Mouse (Mus musculus): ENCODE measurements at regions not wholly inside any gene's neighbourhood (a gene's known extent, or its start where the extent isn't known, plus 50 kb on each side); places are given as distances from the start of the nearest gene placed in this dataset.

DNA sequence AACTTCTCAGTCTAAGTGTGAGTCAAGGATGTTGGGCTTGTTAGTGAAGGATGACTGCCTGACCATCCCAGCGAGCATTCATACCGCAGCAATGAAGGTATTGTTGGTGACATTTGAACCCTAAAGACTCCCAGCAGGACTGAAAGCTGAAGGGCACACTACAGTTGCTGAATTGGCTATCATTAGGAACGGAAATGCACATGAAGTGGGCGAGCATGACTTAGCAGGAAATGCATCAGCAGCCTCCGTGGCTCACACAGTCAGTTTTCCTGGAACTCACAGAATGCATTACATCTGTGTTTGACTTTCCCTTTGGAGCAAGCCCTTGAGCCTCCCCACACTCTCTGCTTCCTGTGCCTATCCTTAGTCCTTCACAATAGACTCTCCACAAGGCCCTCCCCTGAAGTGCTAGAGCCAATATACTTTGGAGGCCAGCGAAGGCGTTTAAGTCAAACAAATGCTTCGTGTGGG lies 63.9 kb downstream of the Tmco5 start:
- Histone ChIP-seq H3K36me3 (ENCODE audit: control insufficient read depth, insufficient read depth, low read length) (no peaks in the 10 kb centered on the region), H3K4me3 (ENCODE audit: control insufficient read depth, low read depth, low read length) (no peak overlapping the region), H3K27me3 (ENCODE audit: control insufficient read depth, insufficient read depth, low read length) (no peaks in the 10 kb centered on the region), H3K27ac (ENCODE audit: control insufficient read depth, insufficient read depth, low read depth, low read length) (no peak overlapping the region), H3K4me1 (ENCODE audit: control insufficient read depth, insufficient read depth, low read length) (no peaks in the 10 kb centered on the region)
- no peak for TF ChIP-seq CTCF (IDR thresholded peaks at IDR 0.05; ENCODE audit: control insufficient read depth, insufficient read depth, insufficient replicate concordance, low read depth, low read length)
- TF ChIP-seq POLR2A (IDR thresholded peaks at IDR 0.05; ENCODE audit: control insufficient read depth, low read depth, low read length), result no peak

DNA sequence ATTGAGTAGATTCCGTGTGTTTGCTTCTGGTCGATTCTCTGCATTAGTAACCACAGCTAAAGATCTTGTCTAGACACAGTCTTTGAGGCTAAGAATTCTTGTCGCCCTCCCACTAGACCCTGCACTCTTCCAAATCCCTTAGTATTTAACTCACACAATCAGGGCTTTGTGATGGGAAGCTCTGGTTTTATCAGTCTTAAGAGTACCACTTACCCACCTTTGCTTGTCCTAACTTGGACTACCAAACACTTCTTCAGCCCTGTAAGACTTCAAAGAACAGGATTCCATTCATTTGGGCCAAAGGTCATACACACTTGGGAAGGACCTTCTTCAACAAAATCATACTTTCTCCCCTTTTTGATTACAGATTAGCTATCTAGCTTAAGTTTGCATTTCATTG lies 70.0 kb downstream of the Tmco5 start:
- Histone ChIP-seq H3K4me3 (ENCODE audit: control insufficient read depth, low read depth, low read length) (no peak overlapping the region), H3K36me3 (ENCODE audit: control insufficient read depth, insufficient read depth, low read length) (no peaks in the 10 kb centered on the region), H3K27me3 (ENCODE audit: control insufficient read depth, insufficient read depth, low read length) (no peaks in the 10 kb centered on the region), H3K27ac (ENCODE audit: control insufficient read depth, insufficient read depth, low read depth, low read length) (no peak overlapping the region), H3K4me1 (ENCODE audit: control insufficient read depth, insufficient read depth, low read length) (no peaks in the 10 kb centered on the region)
- TF ChIP-seq CTCF (IDR thresholded peaks at IDR 0.05; ENCODE audit: control insufficient read depth, insufficient read depth, insufficient replicate concordance, low read depth, low read length) (no peak), POLR2A (IDR thresholded peaks at IDR 0.05; ENCODE audit: control insufficient read depth, low read depth, low read length) (no peak)

DNA sequence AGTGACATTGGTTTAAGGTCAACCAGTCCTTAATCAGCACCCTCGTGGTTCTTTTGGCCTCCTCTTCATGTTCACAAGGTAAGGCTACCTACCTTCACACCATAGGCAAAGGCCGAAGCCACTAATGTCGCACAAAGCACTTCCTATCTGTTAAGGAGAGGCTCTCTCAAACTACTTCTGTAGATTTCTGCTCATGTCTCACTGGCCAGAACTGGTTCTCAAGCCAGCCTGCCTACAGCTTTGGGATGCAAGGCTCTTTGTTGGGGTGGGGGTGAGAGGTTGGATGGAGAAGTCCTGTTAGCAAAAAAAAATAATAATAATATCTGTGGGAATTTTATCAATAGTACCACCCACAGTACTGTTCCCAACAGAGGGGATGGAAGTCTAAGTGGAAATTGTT lies 71.2 kb downstream of the Tmco5 start:
- TF ChIP-seq POLR2A (IDR thresholded peaks at IDR 0.05; ENCODE audit: control insufficient read depth, low read depth, low read length), result no peak
- TF ChIP-seq CTCF (IDR thresholded peaks at IDR 0.05; ENCODE audit: control insufficient read depth, insufficient read depth, insufficient replicate concordance, low read depth, low read length), result no peak
- Histone ChIP-seq H3K27me3 (ENCODE audit: control insufficient read depth, insufficient read depth, low read length) (no peaks in the 10 kb centered on the region), H3K4me1 (ENCODE audit: control insufficient read depth, insufficient read depth, low read length) (no peaks in the 10 kb centered on the region), H3K4me3 (ENCODE audit: control insufficient read depth, low read depth, low read length) (no peak overlapping the region), H3K36me3 (ENCODE audit: control insufficient read depth, insufficient read depth, low read length) (no peaks in the 10 kb centered on the region), H3K27ac (ENCODE audit: control insufficient read depth, insufficient read depth, low read depth, low read length) (no peak overlapping the region)

DNA sequence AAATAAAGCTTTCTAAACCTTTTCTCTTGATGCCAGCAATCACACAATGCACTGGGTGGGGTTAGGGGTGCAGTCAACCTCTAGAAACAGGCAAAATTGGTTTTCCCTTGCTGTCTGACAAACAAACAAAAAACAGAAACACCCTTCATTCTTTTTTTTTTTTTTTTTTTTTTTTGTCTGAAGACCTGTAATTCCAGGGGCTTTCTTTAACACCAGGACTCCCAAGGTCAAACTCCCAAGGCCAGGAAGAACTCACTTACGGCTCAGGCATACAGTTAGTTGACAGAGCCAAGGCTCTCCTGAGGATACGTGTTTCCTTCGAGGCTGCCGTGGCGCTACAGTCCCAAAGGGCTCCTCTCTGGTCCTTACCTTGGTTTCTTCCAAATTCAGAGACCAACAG lies 71.7 kb downstream of the Tmco5 start:
- Histone ChIP-seq H3K27me3 (ENCODE audit: control insufficient read depth, insufficient read depth, low read length) (no peaks in the 10 kb centered on the region), H3K27ac (ENCODE audit: control insufficient read depth, insufficient read depth, low read depth, low read length) (no peak overlapping the region), H3K4me3 (ENCODE audit: control insufficient read depth, low read depth, low read length) (no peak overlapping the region), H3K4me1 (ENCODE audit: control insufficient read depth, insufficient read depth, low read length) (no peaks in the 10 kb centered on the region), H3K36me3 (ENCODE audit: control insufficient read depth, insufficient read depth, low read length) (no peaks in the 10 kb centered on the region)
- no peak for TF ChIP-seq CTCF (IDR thresholded peaks at IDR 0.05; ENCODE audit: control insufficient read depth, insufficient read depth, insufficient replicate concordance, low read depth, low read length)
- TF ChIP-seq POLR2A (IDR thresholded peaks at IDR 0.05; ENCODE audit: control insufficient read depth, low read depth, low read length), result no peak

DNA sequence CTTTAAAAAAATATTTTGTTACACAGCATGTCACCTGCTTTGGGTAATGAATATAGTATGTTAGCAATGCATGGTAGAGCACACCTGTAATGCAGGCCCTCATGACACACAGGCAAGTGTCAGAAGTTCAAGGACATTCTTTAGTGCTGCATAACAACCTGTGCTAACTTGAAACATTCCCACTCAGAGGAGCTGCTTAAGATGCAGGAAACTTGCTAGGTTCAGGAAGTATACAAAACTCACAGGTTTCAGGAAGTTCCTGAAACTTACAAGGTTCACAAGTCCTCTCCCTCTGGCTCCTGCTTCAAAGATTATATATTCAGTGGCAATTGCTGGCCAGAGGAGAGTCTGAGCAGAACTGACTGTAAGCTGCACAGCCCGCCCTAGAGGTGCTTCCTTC lies 73.0 kb downstream of the Tmco5 start:
- no peaks in the 10 kb centered on the region for H3K27me3 ChIP-seq (ENCODE audit: control insufficient read depth, insufficient read depth, low read length)
- no peak overlapping the region for H3K27ac ChIP-seq (ENCODE audit: control insufficient read depth, insufficient read depth, low read depth, low read length)
- no peaks in the 10 kb centered on the region for H3K4me1 ChIP-seq (ENCODE audit: control insufficient read depth, insufficient read depth, low read length)
- TF ChIP-seq POLR2A (IDR thresholded peaks at IDR 0.05; ENCODE audit: control insufficient read depth, low read depth, low read length) (no peak), CTCF (IDR thresholded peaks at IDR 0.05; ENCODE audit: control insufficient read depth, insufficient read depth, insufficient replicate concordance, low read depth, low read length) (no peak)
- H3K36me3 ChIP-seq (ENCODE audit: control insufficient read depth, insufficient read depth, low read length), result no peaks in the 10 kb centered on the region
- H3K4me3 ChIP-seq (ENCODE audit: control insufficient read depth, low read depth, low read length), result no peak overlapping the region

DNA sequence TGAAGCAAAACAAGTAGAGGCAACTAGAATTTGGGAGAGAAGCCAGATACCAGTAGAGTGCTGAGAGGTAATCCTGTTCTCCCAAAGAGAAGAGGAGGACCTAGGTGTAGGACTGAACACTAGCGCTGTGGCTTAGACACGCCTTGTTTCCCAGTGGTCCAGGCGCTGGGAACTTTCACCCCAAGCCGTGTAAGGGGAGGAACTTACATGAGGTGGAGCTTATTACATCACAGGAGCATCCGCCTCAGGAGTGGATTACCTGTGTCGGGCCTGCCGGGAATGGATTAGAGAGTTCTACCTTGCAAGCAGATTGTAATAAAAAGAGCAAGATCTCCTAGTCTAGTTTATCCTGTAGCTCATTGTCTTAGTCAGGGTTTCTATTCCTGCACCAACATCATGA lies 75.8 kb downstream of the Tmco5 start:
- H3K36me3 ChIP-seq (ENCODE audit: control insufficient read depth, insufficient read depth, low read length), result no peaks in the 10 kb centered on the region
- H3K27me3 ChIP-seq (ENCODE audit: control insufficient read depth, insufficient read depth, low read length), result no peaks in the 10 kb centered on the region
- no peaks in the 10 kb centered on the region for H3K4me1 ChIP-seq (ENCODE audit: control insufficient read depth, insufficient read depth, low read length)
- no peak overlapping the region for H3K4me3 ChIP-seq (ENCODE audit: control insufficient read depth, low read depth, low read length)
- H3K27ac ChIP-seq (ENCODE audit: control insufficient read depth, insufficient read depth, low read depth, low read length), result no peak overlapping the region
- TF ChIP-seq POLR2A (IDR thresholded peaks at IDR 0.05; ENCODE audit: control insufficient read depth, low read depth, low read length), result no peak
- no peak for TF ChIP-seq CTCF (IDR thresholded peaks at IDR 0.05; ENCODE audit: control insufficient read depth, insufficient read depth, insufficient replicate concordance, low read depth, low read length)

DNA sequence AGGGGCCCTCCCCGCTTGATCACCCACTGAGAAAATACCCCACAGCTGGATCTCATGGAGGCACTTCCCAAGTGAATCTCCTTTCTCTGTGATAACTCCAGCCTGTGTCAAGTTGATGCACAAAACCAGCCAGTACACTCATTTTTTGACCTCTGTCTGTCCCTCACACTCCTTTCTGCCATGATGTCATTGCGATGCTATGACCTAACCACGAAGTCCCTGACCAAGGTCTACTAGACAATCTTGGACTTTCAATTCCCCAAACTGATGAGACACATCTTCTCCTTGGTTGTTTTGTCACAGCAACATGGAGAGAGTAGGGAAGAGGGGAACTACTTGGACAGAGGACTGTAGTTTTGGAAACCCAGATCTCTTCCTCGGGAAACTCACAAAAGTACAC lies 76.4 kb downstream of the Tmco5 start:
- Histone ChIP-seq H3K27me3 (ENCODE audit: control insufficient read depth, insufficient read depth, low read length) (no peaks in the 10 kb centered on the region), H3K4me3 (ENCODE audit: control insufficient read depth, low read depth, low read length) (no peak overlapping the region), H3K27ac (ENCODE audit: control insufficient read depth, insufficient read depth, low read depth, low read length) (no peak overlapping the region), H3K4me1 (ENCODE audit: control insufficient read depth, insufficient read depth, low read length) (no peaks in the 10 kb centered on the region), H3K36me3 (ENCODE audit: control insufficient read depth, insufficient read depth, low read length) (no peaks in the 10 kb centered on the region)
- TF ChIP-seq CTCF (IDR thresholded peaks at IDR 0.05; ENCODE audit: control insufficient read depth, insufficient read depth, insufficient replicate concordance, low read depth, low read length) (no peak), POLR2A (IDR thresholded peaks at IDR 0.05; ENCODE audit: control insufficient read depth, low read depth, low read length) (no peak)
